Mouse (Mus musculus): Measurements from ENCODE around the gene Tnrc6b. TPM values are rescaled to one million over a fixed set of nuclear protein-coding genes. Genes with fewer than 3 reads are reported as not detected.
"Not testable (repeated sequence)": the region's sequence is repeated elsewhere in the genome, so short reads cannot be mapped to it uniquely, and the experiment has no call there.

Gene Tnrc6b
- polyA plus RNA-seq, 1 experiment from 2014 or later, result 42.9 TPM

DNA sequence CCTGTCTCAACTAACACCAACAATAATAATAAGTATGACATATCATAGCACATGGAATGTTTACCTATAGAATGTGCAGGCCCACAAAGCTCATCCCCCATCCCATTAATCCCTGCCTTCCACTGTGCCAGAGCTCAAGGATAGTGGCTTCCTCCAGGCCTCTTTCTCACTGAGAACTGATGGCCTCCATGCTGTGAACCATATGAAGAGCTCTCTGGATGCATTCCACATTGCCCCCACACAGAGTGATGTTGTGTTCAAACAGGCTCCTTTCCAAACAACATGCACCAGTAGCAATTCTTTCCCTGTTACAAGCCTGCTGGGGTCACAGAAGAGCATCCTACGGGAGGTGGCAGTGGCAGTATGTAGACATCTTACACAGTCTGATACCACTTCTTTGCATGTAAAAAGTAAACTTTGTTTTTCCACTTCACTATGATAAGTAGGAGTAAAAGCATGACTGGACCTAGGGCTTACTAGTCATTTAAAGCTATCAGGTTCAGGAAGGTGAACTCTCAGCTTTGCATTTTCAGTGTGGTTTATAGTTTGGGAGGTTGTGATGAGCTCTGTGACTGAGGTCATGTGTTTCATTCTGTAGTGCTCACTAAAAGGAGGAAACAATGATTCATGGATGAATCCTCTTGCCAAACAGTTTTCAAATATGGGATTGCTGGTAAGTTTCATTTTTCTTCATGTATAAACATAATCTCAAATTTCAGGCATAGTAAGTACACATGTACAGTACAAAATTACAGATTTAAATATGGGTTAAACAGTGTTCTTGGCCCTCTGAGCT lies 175.4 kb downstream of the Tnrc6b start:
- H3K9ac ChIP-seq, result no peak overlapping the region
- H3K9me3 ChIP-seq, result no peaks in the 10 kb centered on the region

GRCm38 (mm10) chr15:80892341-80892740 lies 181.2 kb downstream of the Tnrc6b start:
- WGBS, result 94% methylated on average over 3 of the region's 3 CpGs
- H3K4me3 ChIP-seq, result no peak overlapping the region
- H3K9me3 ChIP-seq, result no peaks in the 10 kb centered on the region
- no peaks in the 10 kb centered on the region for H3K27me3 ChIP-seq (replicated peaks)
- no peaks in the 10 kb centered on the region for H3K4me1 ChIP-seq
- no peak overlapping the region for H3K27ac ChIP-seq
- no peak overlapping the region for H3K9ac ChIP-seq
- H3K4me2 ChIP-seq (replicated peaks), result no peak overlapping the region
- ATAC-seq (ENCODE audit: low FRiP score, low read depth), result no peak
- peaks cover 72% of the 10 kb centered on the region for H3K36me3 ChIP-seq

More for the DNA sequence above, 175.4 kb downstream of the Tnrc6b start:
- Histone ChIP-seq H3K27me3 (replicated peaks) (no peaks in the 10 kb centered on the region), H3K4me2 (replicated peaks) (no peak overlapping the region), H3K27ac (no peak overlapping the region), H3K36me3 (peaks cover 76% of the 10 kb centered on the region), H3K4me1 (no peaks in the 10 kb centered on the region), H3K4me3 (no peak overlapping the region)
- ATAC-seq (ENCODE audit: low FRiP score, low read depth), result no peak
- 83% methylated on average over 1 of the region's 1 CpGs for WGBS

DNA sequence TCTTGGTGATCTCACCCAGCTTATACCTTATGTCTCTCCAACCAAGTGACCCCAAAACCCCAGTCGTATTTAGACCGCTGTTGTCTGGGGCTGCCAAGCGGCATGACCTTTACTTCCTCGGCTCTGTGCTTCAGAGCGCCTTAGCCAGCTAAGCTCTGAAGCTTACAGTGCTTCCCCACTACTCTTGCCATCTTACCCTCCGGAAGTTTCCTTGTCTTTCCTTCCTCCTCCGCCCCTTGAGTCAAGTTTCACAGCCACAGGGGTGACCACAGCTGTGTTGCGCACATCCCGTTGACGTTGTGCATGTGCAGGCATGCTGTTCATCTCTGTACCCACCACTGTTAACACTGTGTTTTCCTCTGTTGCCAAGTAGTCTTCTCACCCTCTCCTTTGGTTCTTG lies 185.6 kb downstream of the Tnrc6b start:
- no peaks in the 10 kb centered on the region for H3K9me3 ChIP-seq
- H3K27ac ChIP-seq, result no peak overlapping the region
- no peak for ATAC-seq (ENCODE audit: low FRiP score, low read depth)
- peaks cover 71% of the 10 kb centered on the region for H3K36me3 ChIP-seq
- no peak overlapping the region for H3K4me3 ChIP-seq
- WGBS, result 97% methylated on average over 10 of the region's 10 CpGs
- no peak overlapping the region for H3K4me2 ChIP-seq (replicated peaks)
- no peak overlapping the region for H3K9ac ChIP-seq
- H3K27me3 ChIP-seq (replicated peaks), result no peaks in the 10 kb centered on the region
- no peaks in the 10 kb centered on the region for H3K4me1 ChIP-seq

GRCm38 (mm10) chr15:80897911-80898310 lies 186.8 kb downstream of the Tnrc6b start:
- Histone ChIP-seq H3K9ac (no peak overlapping the region), H3K4me3 (no peak overlapping the region), H3K27me3 (replicated peaks) (no peaks in the 10 kb centered on the region), H3K4me2 (replicated peaks) (no peak overlapping the region), H3K9me3 (no peaks in the 10 kb centered on the region), H3K36me3 (peaks cover 83% of the 10 kb centered on the region), H3K4me1 (no peaks in the 10 kb centered on the region), H3K27ac (no peak overlapping the region)
- 88% methylated on average over 5 of the region's 5 CpGs for WGBS
- ATAC-seq (ENCODE audit: low FRiP score, low read depth), result no peak

DNA sequence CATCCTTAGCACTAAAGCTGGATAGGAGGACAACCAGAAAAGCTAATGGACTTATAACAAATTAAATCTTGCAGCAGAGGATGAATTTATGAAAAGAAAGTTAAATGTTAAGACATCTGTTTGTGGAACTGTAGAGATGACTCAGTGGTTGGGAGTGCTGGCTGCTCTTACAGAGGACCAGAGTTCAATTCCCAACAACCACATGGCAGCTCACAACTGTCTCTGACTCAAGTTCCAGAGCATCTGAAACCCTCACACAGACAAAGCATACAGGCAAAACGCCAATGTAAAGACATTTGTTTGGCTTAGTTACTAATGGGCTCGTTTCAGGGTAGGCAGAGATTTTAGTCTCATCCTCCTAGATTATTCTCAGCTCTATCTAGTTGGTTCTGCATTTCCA lies 188.7 kb downstream of the Tnrc6b start:
- Histone ChIP-seq H3K9me3 (no peaks in the 10 kb centered on the region), H3K4me1 (no peaks in the 10 kb centered on the region), H3K4me3 (no peak overlapping the region), H3K36me3 (peaks cover 91% of the 10 kb centered on the region), H3K4me2 (replicated peaks) (no peak overlapping the region), H3K27me3 (replicated peaks) (no peaks in the 10 kb centered on the region), H3K27ac (no peak overlapping the region), H3K9ac (no peak overlapping the region)
- 88% methylated on average over 2 of the region's 2 CpGs for WGBS
- no peak for ATAC-seq (ENCODE audit: low FRiP score, low read depth)

GRCm38 (mm10) chr15:80901806-80902513 lies 190.8 kb downstream of the Tnrc6b start:
- no peak overlapping the region for H3K4me2 ChIP-seq (replicated peaks)
- no peak for ATAC-seq (ENCODE audit: low FRiP score, low read depth)
- H3K36me3 ChIP-seq, result peaks cover 91% of the 10 kb centered on the region
- H3K4me1 ChIP-seq, result no peaks in the 10 kb centered on the region
- no peaks in the 10 kb centered on the region for H3K9me3 ChIP-seq
- H3K9ac ChIP-seq, result no peak overlapping the region
- WGBS, result 96% methylated on average over 6 of the region's 6 CpGs
- no peaks in the 10 kb centered on the region for H3K27me3 ChIP-seq (replicated peaks)
- no peak overlapping the region for H3K27ac ChIP-seq
- no peak overlapping the region for H3K4me3 ChIP-seq

- not testable (repeated sequence) for H3K4me1 ChIP-seq; H3K9me3 ChIP-seq; H3K4me2 ChIP-seq (replicated peaks); H3K27me3 ChIP-seq (replicated peaks); ATAC-seq (ENCODE audit: low FRiP score, low read depth); H3K27ac ChIP-seq; H3K9ac ChIP-seq; H3K4me3 ChIP-seq
- 96% methylated on average over 6 of the region's 6 CpGs for WGBS
- peaks cover 77% of the 10 kb centered on the region for H3K36me3 ChIP-seq
These were observed 193.7 kb downstream of the Tnrc6b start for GRCm38 (mm10) chr15:80904776-80905175.

DNA sequence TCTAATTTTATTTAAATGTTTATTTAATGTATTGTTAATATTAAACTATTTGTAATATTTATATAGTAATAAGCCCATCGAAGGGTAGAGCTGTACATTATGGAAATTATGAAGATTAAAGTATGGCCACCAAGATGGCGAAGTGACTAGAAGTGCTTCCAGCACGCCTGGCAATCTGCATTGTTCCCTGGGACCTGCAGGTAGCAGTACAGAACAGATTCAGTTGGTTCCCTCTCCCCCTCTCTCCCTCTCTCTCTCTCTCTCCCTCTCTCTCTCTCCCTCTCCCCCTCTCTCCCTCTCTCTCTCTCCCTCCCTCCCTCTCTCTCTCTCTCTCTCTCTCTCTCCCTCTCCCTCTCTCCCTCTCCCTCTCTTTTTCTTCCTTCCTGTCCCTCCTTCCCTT lies 199.1 kb downstream of the Tnrc6b start:
- Histone ChIP-seq H3K9me3 (no peaks in the 10 kb centered on the region), H3K27me3 (replicated peaks) (no peaks in the 10 kb centered on the region), H3K27ac (no peak overlapping the region), H3K4me3 (no peak overlapping the region), H3K9ac (no peak overlapping the region), H3K36me3 (peaks cover 71% of the 10 kb centered on the region), H3K4me1 (no peaks in the 10 kb centered on the region), H3K4me2 (replicated peaks) (no peak overlapping the region)
- WGBS, result 94% methylated on average over 3 of the region's 3 CpGs
- no peak for ATAC-seq (ENCODE audit: low FRiP score, low read depth)

DNA sequence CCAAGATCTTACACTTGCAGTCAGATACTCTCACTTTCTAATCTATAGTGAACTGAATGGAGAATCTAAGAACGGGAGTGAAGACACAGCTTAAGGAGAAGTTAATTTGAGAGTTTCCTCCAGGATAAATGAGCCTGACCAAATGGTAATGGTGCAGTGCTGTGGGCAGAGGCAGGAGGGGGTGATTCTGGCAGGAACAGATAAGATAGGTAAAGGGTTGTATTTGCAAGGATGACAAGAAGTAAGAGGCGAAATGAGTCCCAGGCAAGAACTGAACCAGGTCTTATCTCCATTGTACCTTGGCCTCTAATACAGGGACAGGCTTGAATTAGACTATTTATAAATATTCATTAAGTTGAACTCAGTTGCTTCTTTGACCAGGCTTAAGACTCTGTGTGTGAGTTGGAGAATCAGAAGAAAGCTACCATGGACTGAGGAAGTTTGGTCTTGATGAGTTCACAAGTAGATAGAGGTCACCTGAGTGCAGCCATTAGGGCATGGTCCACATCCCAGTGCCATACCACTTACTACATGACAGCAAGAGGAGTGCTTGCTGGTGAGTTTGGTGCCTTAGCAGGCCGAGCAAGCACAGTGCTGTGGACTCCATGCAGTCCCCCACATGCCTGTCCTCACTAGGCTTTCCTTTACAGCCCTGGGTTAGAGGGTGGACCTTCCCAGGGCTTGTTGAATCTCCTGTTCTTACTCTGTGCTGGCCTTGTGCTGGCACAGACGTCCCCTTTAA lies 199.8 kb downstream of the Tnrc6b start:
- no peaks in the 10 kb centered on the region for H3K27me3 ChIP-seq (replicated peaks)
- ATAC-seq (ENCODE audit: low FRiP score, low read depth), result no peak
- peaks cover 67% of the 10 kb centered on the region for H3K36me3 ChIP-seq
- no peak overlapping the region for H3K4me3 ChIP-seq
- no peaks in the 10 kb centered on the region for H3K4me1 ChIP-seq
- H3K9me3 ChIP-seq, result no peaks in the 10 kb centered on the region
- H3K27ac ChIP-seq, result no peak overlapping the region
- no peak overlapping the region for H3K4me2 ChIP-seq (replicated peaks)
- no peak overlapping the region for H3K9ac ChIP-seq
- 92% methylated on average over 4 of the region's 4 CpGs for WGBS

DNA sequence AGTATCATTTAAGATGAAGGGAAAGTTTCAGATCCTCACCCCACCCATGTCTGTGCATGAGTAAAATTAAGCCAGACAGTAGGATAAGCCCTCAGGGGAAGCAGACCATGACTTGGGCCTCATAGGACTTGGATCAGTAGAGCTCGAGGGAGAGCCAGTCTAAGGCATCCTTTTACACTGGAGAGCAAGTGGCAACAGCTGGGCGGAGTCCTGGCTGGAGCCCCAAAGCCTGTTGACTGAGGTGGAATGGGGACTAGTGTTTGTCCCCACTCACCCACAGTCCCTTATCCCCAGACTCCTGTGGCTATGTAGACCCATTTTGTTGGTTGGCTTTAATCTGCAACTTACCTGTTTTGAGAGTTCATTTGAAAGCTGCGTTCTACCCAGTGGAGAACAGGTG lies 201.1 kb downstream of the Tnrc6b start:
- 89% methylated on average over 3 of the region's 3 CpGs for WGBS
- no peak overlapping the region for H3K4me3 ChIP-seq

DNA sequence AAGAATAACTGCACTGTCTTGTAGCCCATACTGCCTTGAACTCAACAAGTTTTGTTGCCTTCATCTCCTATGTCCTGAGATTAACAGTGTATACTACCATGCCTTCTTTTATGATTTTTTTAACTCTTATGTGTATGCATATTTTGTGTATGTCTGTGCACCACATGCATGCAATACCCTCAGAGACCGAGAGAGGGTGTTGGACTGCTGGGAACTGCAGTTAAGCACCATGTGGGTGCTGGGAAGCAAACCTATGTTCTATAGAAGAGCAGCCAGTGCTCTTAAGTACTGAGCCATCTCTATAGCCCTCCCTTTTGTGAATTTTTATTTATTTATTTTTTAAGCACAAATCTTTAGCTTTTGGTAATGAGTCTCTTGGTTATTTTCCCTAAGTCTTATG lies 202.7 kb downstream of the Tnrc6b start:
- H3K27me3 ChIP-seq (replicated peaks), result no peaks in the 10 kb centered on the region
- no peaks in the 10 kb centered on the region for H3K9me3 ChIP-seq
- WGBS, result 93% methylated on average over 1 of the region's 1 CpGs
- no peak overlapping the region for H3K4me2 ChIP-seq (replicated peaks)
- no peaks in the 10 kb centered on the region for H3K4me1 ChIP-seq
- H3K9ac ChIP-seq, result no peak overlapping the region
- H3K4me3 ChIP-seq, result no peak overlapping the region
- no peak for ATAC-seq (ENCODE audit: low FRiP score, low read depth)
- H3K27ac ChIP-seq, result no peak overlapping the region
- peaks cover 71% of the 10 kb centered on the region for H3K36me3 ChIP-seq

More for the DNA sequence above, 201.1 kb downstream of the Tnrc6b start:
- Histone ChIP-seq H3K27me3 (replicated peaks) (no peaks in the 10 kb centered on the region), H3K27ac (no peak overlapping the region), H3K9me3 (no peaks in the 10 kb centered on the region), H3K4me2 (replicated peaks) (no peak overlapping the region), H3K9ac (no peak overlapping the region), H3K36me3 (peaks cover 67% of the 10 kb centered on the region), H3K4me1 (no peaks in the 10 kb centered on the region)
- ATAC-seq (ENCODE audit: low FRiP score, low read depth), result no peak

GRCm38 (mm10) chr15:80915850-80916249 lies 204.7 kb downstream of the Tnrc6b start:
- Histone ChIP-seq H3K4me1 (no peaks in the 10 kb centered on the region), H3K36me3 (peaks cover 79% of the 10 kb centered on the region), H3K4me2 (replicated peaks) (no peak overlapping the region), H3K4me3 (no peak overlapping the region), H3K27me3 (replicated peaks) (no peaks in the 10 kb centered on the region), H3K27ac (no peak overlapping the region), H3K9ac (no peak overlapping the region), H3K9me3 (no peaks in the 10 kb centered on the region)
- ATAC-seq (ENCODE audit: low FRiP score, low read depth), result no peak
- WGBS, result 86% methylated on average over 2 of the region's 2 CpGs

Data from neural tube, embryonic 12.5 days (tissue).